Mouse (Mus musculus) stomach, embryonic 14.5 days (tissue): ENCODE measurements around the gene Ocrl. TPM values are rescaled to one million over a fixed set of nuclear protein-coding genes. Genes with fewer than 3 reads are reported as not detected.

Experiments
- ATAC-seq: fragments of 200-750 bp; cut with Nextera tagmentation; 2 replicates; pipeline ENCODE4 v1.8.0; 2017; ENCODE audit warnings: low read depth, moderate TSS enrichment; ENCODE audit not compliant: insufficient number of reproducible peaks, insufficient read depth, low FRiP score
- H3K27ac ChIP-seq: fragments of 300-500 bp; sonication (generic); 2 replicates; pipeline ENCODE4 v1.5.1; 2014; ENCODE audit warnings: mild to moderate bottlenecking, low read length, moderate library complexity, mixed read lengths
- H3K27me3 ChIP-seq: fragments of 300-500 bp; sonication (generic); 2 replicates; pipeline ENCODE4 v1.6.1; 2014; ENCODE audit warnings: low read length, control low read depth, mixed read lengths; ENCODE audit not compliant: control insufficient read depth, insufficient read depth
- H3K36me3 ChIP-seq: fragments of 300-500 bp; sonication (generic); 2 replicates; pipeline ENCODE4 v1.6.1; 2014; ENCODE audit warnings: mild to moderate bottlenecking, control low read depth, low read length, moderate library complexity, mixed read lengths; ENCODE audit not compliant: control insufficient read depth, insufficient read depth
- H3K4me1 ChIP-seq: fragments of 300-500 bp; sonication (generic); 2 replicates; pipeline ENCODE4 v1.6.1; 2014; ENCODE audit warnings: low read length, control low read depth, mixed read lengths; ENCODE audit not compliant: control insufficient read depth, insufficient read depth
- H3K4me2 ChIP-seq: fragments of 300-500 bp; sonication (generic); replicated peaks from 2 replicates; pipeline ENCODE4 v1.6.1; 2014; ENCODE audit warnings: low read depth, low read length, control low read depth
- H3K4me3 ChIP-seq: fragments of 300-500 bp; sonication (generic); 2 replicates; pipeline ENCODE4 v1.5.1; 2014; ENCODE audit warnings: low read depth, low read length, control low read depth
- H3K9ac ChIP-seq: fragments of 300-500 bp; sonication (generic); replicated peaks from 2 replicates; pipeline ENCODE4 v1.6.1; 2014; ENCODE audit warnings: low read depth, mild to moderate bottlenecking, control low read depth, low read length, moderate library complexity, mixed read lengths
- H3K9me3 ChIP-seq: fragments of 300-500 bp; sonication (generic); 2 replicates; pipeline ENCODE4 v1.6.1; 2016; ENCODE audit warnings: low read depth, low read length, control low read depth; ENCODE audit not compliant: control insufficient read depth
- WGBS: fragments of 180-500 bp; shearing (Covaris S2); extraction: QIAGEN DNeasy Blood & Tissue Kit; methylation state at CpG from one replicate; pipeline ENCODE4 v1.1.7; 2014; 5-methylcytosine and 5-hydroxymethylcytosine counted together
- polyA plus RNA-seq: library from polyadenylated mRNA; unstranded; fragments of >200 nt; fragmentation: Nextera tagmentation; extraction: Ambion mirVana; gene quantifications from 2 replicates; pipeline ENCODE4 v1.2.1, GENCODE M21; 2014

Ocrl gene
- polyA plus RNA-seq, 1 experiment from 2014 or later = 32.6 TPM

DNA sequence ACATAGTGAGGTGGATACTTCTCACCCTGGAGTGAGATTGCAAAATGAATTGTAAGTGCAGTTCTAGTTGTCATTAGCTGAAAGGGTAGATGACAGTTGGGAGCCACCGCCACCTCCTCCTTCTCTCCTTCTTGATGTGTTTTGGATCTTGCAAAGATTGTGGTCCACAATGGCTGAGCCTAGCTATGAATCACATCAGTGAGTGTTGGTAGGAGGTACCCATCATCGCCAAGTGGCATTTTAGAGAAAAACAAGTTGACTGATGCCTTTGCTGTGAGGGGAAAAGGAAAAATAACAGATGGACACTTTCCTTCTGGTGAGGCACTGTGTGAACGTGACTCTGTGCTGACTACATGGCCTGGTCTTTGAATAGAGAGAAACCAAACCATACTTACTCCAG is 50.4 kb downstream of the Ocrl start:
- H3K4me1 ChIP-seq = no peaks in the 10 kb centered on the region
- no peaks in the 10 kb centered on the region; the same call in 1 of the 2 replicates for H3K36me3 ChIP-seq
- no peak overlapping the region for H3K4me3 ChIP-seq
- no peak overlapping the region for H3K27ac ChIP-seq
- H3K4me2 ChIP-seq = no peak overlapping the region
- WGBS = 93% methylated on average over 3 of the region's 3 CpGs
- ATAC-seq = no peak
- no peaks in the 10 kb centered on the region for H3K9me3 ChIP-seq
- no peak overlapping the region for H3K9ac ChIP-seq
- H3K27me3 ChIP-seq = no peaks in the 10 kb centered on the region

DNA sequence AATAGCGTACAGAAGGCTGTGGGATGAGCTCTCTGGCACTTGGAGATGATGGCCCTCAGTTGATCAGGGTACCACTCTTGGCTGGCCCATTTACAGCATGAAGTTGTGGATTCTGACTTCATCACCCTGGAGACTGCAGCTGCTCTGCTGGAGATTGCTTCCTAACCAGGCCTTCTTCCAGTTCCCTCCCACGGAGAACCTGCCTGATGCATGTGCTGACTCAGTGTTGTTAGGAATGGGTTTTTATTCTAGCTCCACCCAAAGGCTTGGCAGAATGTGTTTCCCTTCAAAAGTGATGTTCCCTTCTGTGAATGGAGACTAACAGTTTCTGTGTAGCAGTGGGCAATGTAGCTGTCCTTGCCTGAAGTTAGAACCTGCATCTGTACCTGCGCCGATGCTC is 58.2 kb downstream of the Ocrl start:
- no peak overlapping the region for H3K4me2 ChIP-seq
- ATAC-seq = no peak
- no peak overlapping the region for H3K4me3 ChIP-seq
- H3K9ac ChIP-seq = no peak overlapping the region
- no peak overlapping the region for H3K27ac ChIP-seq
- WGBS = 86% methylated on average over 4 of the region's 4 CpGs
- no peaks in the 10 kb centered on the region for H3K9me3 ChIP-seq
- H3K4me1 ChIP-seq = no peaks in the 10 kb centered on the region
- H3K36me3 ChIP-seq = no peaks in the 10 kb centered on the region
- H3K27me3 ChIP-seq = no peaks in the 10 kb centered on the region

DNA sequence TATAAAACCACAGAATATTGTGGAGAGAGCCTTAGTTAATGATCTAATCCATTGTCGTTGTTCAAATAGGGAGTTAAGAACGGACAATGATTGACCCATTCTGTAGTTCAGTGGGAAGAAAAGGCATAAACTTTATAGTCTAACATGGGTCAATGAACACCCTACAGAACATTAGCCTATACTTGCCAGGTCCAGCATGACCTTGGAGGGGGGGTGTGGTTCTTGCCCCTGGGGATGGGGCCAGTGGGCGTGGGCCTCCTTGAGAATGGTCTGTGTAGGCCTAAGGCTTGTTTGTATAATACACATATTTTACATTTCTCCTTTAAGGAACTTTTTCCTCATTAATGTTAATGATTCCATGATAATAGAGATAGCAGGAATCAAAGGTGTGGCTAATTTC is 58.7 kb downstream of the Ocrl start:
- Histone ChIP-seq H3K9ac (no peak overlapping the region), H3K36me3 (no peaks in the 10 kb centered on the region), H3K27ac (no peak overlapping the region), H3K4me2 (no peak overlapping the region), H3K4me3 (no peak overlapping the region), H3K27me3 (no peaks in the 10 kb centered on the region), H3K4me1 (no peaks in the 10 kb centered on the region), H3K9me3 (no peaks in the 10 kb centered on the region)
- WGBS = 84% methylated on average over 3 of the region's 3 CpGs
- ATAC-seq = no peak

DNA sequence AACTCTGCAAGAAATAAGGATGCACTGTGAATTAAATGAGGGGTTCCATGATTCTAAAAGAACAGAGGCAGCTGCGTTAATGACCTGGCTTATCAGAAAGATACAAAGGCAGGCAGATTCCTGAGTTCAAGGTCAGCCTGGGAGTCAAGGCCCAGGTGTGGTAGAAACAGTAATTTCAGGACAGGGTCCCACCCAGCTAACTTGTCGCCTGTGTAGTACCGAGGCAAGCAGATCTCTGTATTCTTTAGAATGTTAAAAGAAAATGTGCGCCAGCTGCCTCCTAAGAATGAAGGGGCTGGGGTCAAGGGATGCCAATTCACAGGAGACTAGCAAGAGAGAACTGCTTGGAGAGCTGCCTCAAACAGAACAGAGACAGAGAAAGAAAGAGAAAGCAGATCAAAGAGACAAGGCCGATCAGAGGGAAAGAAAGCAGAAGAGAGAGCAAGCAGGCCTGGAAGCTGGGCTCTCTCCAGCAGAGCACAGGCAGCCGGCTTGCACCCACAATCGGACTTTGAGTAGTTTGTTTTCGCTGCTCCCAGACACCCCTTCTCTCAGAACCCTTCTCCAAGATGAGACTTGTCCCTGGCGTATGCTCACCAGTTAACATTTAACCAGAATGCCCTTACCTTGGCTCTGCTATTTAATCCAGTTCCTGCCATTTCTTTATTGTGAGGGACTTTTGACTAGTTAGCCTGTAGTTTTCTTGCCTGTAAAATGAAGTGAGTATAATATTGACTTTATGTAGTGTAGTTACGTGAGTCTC is 59.4 kb downstream of the Ocrl start:
- Histone ChIP-seq H3K4me2 (no peak overlapping the region), H3K36me3 (no peaks in the 10 kb centered on the region), H3K4me1 (no peaks in the 10 kb centered on the region), H3K9me3 (no peaks in the 10 kb centered on the region), H3K9ac (no peak overlapping the region), H3K4me3 (no peak overlapping the region), H3K27ac (no peak overlapping the region), H3K27me3 (no peaks in the 10 kb centered on the region)
- ATAC-seq = no peak
- WGBS = 59% methylated on average over 10 of the region's 10 CpGs

DNA sequence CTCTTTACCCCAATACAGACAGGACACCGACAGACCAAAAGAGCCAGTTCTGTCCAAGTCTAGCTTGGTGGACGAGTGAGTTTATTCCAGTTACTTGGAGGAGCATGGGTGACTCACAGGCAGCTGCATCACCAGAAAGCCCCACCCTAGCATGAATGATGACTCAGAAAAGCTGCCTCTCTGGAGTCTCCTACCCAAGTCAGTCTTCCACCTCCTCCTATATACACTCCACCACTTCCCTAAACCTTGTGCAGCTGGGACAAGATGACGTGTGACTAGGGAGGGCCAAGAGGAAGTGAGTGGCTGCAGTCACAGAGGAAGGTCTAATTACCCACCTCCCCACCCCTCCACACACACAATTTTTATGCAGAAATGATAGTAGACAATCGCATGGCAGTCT is 64.4 kb downstream of the Ocrl start:
- Histone ChIP-seq H3K4me1 (no peaks in the 10 kb centered on the region), H3K27ac (no peak overlapping the region), H3K36me3 (no peaks in the 10 kb centered on the region), H3K27me3 (no peaks in the 10 kb centered on the region), H3K4me3 (no peak overlapping the region), H3K4me2 (no peak overlapping the region), H3K9ac (no peak overlapping the region), H3K9me3 (no peaks in the 10 kb centered on the region)
- WGBS = 64% methylated on average over 4 of the region's 4 CpGs
- peak; percentile 63; the same call in 1 of the 2 replicates for ATAC-seq

DNA sequence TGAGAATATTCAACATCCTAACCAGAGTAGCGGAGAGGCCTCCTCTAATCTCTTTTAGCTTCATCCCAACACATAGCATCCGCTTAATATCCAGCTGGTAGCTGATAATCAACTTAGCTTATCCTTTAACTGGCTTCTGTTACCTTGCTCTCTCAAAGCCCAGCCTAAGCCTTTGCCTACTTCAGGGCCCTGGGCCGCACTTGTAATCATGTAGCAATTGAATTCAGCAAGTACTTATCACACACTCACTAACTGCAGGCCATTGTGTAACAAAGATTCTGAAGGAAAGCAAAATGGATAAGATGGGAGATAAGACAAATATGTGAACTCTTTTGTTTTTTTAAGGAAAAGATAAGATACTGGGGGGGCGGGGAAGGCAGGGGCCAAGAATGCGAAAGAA is 64.9 kb downstream of the Ocrl start:
- no peak for ATAC-seq
- no peak overlapping the region for H3K9ac ChIP-seq
- 69% methylated on average over 5 of the region's 5 CpGs for WGBS

DNA sequence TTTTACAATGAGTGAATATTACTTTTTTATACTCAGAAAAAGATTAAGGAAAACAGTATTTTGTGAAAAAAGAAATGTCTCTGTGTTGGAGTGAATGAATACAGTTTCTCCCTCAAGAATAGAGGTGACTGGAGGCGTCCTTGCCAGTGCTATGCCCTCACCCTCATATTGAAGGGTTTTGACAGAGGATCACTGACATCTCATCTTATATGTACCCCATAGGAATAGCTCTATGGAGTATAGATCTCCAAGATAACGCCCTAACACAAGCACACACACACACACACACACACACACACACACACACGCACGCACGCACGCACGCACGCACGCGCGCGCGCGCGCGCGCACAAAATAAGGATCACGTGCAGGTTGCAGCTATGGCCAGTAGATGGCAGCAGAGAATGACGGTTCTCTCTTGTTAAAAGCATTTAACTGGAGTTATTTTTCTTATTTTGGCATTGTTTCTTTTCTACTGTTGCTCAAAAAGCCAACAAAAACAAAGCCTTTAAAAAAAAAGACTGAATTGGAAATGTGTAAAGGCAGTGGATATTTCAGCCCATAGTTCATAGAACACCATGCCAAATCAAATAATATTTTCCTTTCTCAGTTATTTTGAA is 72.9 kb downstream of the Ocrl start:
- WGBS = 19% methylated on average over 19 of the region's 19 CpGs
- peak overlapping the region; percentile 25 for H3K4me2 ChIP-seq
- no peaks in the 10 kb centered on the region for H3K9me3 ChIP-seq
- H3K9ac ChIP-seq = no peak overlapping the region
- no peak for ATAC-seq
- H3K27ac ChIP-seq = no peak overlapping the region
- no peaks in the 10 kb centered on the region for H3K27me3 ChIP-seq
- H3K4me3 ChIP-seq = no peak overlapping the region
- no peaks in the 10 kb centered on the region for H3K4me1 ChIP-seq
- no peaks in the 10 kb centered on the region for H3K36me3 ChIP-seq

More for the DNA sequence above, 64.9 kb downstream of the Ocrl start:
- Histone ChIP-seq H3K4me1 (no peaks in the 10 kb centered on the region), H3K4me2 (no peak overlapping the region), H3K36me3 (no peaks in the 10 kb centered on the region), H3K27me3 (no peaks in the 10 kb centered on the region), H3K4me3 (no peak overlapping the region), H3K9me3 (no peaks in the 10 kb centered on the region), H3K27ac (no peak overlapping the region)

DNA sequence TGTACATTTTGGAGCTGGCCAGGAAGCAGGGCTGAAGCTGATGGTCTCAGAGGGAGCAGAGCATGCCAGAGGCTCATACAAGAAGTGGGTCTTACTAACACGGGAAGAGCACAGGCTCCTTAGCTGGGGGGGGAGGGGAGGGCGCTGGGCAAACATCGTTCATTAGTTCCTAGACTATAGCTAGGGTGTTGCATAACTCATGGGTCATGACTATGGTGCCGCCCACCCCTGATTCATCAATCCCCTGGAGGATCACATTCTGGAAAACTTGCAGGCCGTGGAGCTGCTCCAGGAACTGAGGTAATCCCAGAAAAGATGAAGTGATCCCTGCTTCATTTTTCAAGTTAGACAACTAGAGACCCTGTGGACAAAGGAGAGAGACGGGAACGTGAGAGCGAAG is 75.8 kb downstream of the Ocrl start:
- no peaks in the 10 kb centered on the region for H3K4me1 ChIP-seq
- H3K27ac ChIP-seq = no peak overlapping the region
- ATAC-seq = peak; percentile 28; the same call in 1 of the 2 replicates

More for the DNA sequence above, 75.8 kb downstream of the Ocrl start:
- Histone ChIP-seq H3K36me3 (no peaks in the 10 kb centered on the region), H3K27me3 (no peaks in the 10 kb centered on the region), H3K9ac (no peak overlapping the region), H3K4me3 (no peak overlapping the region), H3K4me2 (no peak overlapping the region), H3K9me3 (no peaks in the 10 kb centered on the region)
- WGBS = 46% methylated on average over 8 of the region's 8 CpGs
